Mouse (Mus musculus): Measurements from ENCODE around the gene Izumo2.
"Not testable (repeated sequence)": the region's sequence is repeated elsewhere in the genome, so short reads cannot be mapped to it uniquely, and the experiment has no call there.

The Izumo2 gene

GRCm38 (mm10) chr7:44697980-44698379, 10.6 kb upstream of the Izumo2 start:
- no peak for DNase-seq (ENCODE audit: low spot score)

- DNase-seq (ENCODE audit: low spot score), result no peak
Observed at GRCm38 (mm10) chr7:44701921-44702320, 6.6 kb upstream of the Izumo2 start.

- DNase-seq (ENCODE audit: low spot score), result no peak
Observed at GRCm38 (mm10) chr7:44702985-44703384, 5.6 kb upstream of the Izumo2 start.

GRCm38 (mm10) chr7:44704363-44704762, 4.2 kb upstream of the Izumo2 start:
- DNase-seq (ENCODE audit: low spot score), result no peak

- no peak for DNase-seq (ENCODE audit: low spot score)
Observed at GRCm38 (mm10) chr7:44705086-44705485, 3.5 kb upstream of the Izumo2 start.

GRCm38 (mm10) chr7:44706322-44706721, 2.2 kb upstream of the Izumo2 start:
- no peak for DNase-seq (ENCODE audit: low spot score)

GRCm38 (mm10) chr7:44707169-44707675, 1.3 kb upstream of the Izumo2 start:
- no peak for DNase-seq (ENCODE audit: low spot score)

GRCm38 (mm10) chr7:44708093-44708492, 449 bp upstream of the Izumo2 start:
- not testable (repeated sequence) for DNase-seq (ENCODE audit: low spot score)

GRCm38 (mm10) chr7:44709881-44710280, 1.3 kb downstream of the Izumo2 start:
- no peak for DNase-seq (ENCODE audit: low spot score)

GRCm38 (mm10) chr7:44722058-44722457, 13.5 kb downstream of the Izumo2 start:
- DNase-seq (ENCODE audit: low spot score), result no peak

GRCm38 (mm10) chr7:44724316-44724715, 15.8 kb downstream of the Izumo2 start:
- DNase-seq (ENCODE audit: low spot score), result no peak

- DNase-seq (ENCODE audit: low spot score), result no peak
Observed at GRCm38 (mm10) chr7:44726343-44726742, 17.8 kb downstream of the Izumo2 start.

- no peak for DNase-seq (ENCODE audit: low spot score)
Observed at GRCm38 (mm10) chr7:44727151-44727550, 18.6 kb downstream of the Izumo2 start.

- no peak for DNase-seq (ENCODE audit: low spot score)
Observed at GRCm38 (mm10) chr7:44728082-44728975, 19.8 kb downstream of the Izumo2 start.

- DNase-seq (ENCODE audit: low spot score), result no peak
Observed at GRCm38 (mm10) chr7:44733723-44734122, 25.2 kb downstream of the Izumo2 start.

- no peak for DNase-seq (ENCODE audit: low spot score)
Observed at GRCm38 (mm10) chr7:44741361-44741760, 32.8 kb downstream of the Izumo2 start.

- no peak for DNase-seq (ENCODE audit: low spot score)
Observed at GRCm38 (mm10) chr7:44744270-44744669, 35.7 kb downstream of the Izumo2 start.

GRCm38 (mm10) chr7:44745076-44745475, 36.5 kb downstream of the Izumo2 start:
- no peak for DNase-seq (ENCODE audit: low spot score)

GRCm38 (mm10) chr7:44747115-44747514, 38.6 kb downstream of the Izumo2 start:
- no peak for DNase-seq (ENCODE audit: low spot score)

GRCm38 (mm10) chr7:44748101-44749044, 39.8 kb downstream of the Izumo2 start, which contains the start of gene Vrk3:
TSS of gene Vrk3 (plus strand) at chr7:44748413.
- peak; percentile 75 for DNase-seq (ENCODE audit: low spot score)

GRCm38 (mm10) chr7:44750950-44751349, 42.4 kb downstream of the Izumo2 start, which contains the start of gene Zfp473:
TSS of gene Zfp473 (minus strand) at chr7:44751050.
- DNase-seq (ENCODE audit: low spot score), result not testable (repeated sequence)

- DNase-seq (ENCODE audit: low spot score), result no peak
Observed at GRCm38 (mm10) chr7:44757164-44757563, 48.6 kb downstream of the Izumo2 start.

Data from urinary bladder, postnatal 10 days (tissue).